Mouse (Mus musculus): ENCODE results near the gene Cfap52. TPM values are rescaled to one million over a fixed set of nuclear protein-coding genes. Genes with fewer than 3 reads are reported as not detected.

Cfap52 gene
- polyA plus RNA-seq, 1 experiment from 2014 or later = 9.8 TPM

DNA sequence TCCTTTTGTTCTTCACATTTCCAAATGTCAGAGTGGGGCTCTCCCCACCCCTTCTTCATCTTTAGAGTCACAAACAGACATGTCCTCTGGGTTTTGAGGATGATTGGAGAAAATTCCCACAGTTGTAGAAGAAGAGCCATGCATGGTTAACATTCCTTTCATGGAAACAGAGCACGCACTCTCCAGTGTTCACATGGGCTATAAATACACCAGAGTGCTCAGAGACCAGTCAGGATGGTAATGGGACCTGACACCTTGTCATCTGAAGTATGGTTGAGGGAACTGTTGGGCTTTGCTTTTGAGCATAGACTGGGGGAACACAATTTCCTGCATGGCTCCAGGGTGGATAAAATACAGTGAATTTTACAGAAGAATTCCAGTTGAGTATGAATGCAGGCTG is 7.2 kb upstream of the Cfap52 start:
- Histone ChIP-seq H3K9ac (replicated peaks; ENCODE audit: low read depth) (no peak overlapping the region), H3K27ac (ENCODE audit: low read length) (no peak overlapping the region), H3K27me3 (replicated peaks; ENCODE audit: insufficient read depth, low read length) (no peaks in the 10 kb centered on the region), H3K9me3 (ENCODE audit: low read length) (no peaks in the 10 kb centered on the region), H3K4me1 (ENCODE audit: insufficient read depth, low read depth, low read length) (no peaks in the 10 kb centered on the region; the same call in 1 of the 2 replicates), H3K4me2 (replicated peaks; ENCODE audit: low read depth, low read length) (no peak overlapping the region), H3K4me3 (ENCODE audit: low read depth, low read length) (no peak overlapping the region), H3K36me3 (ENCODE audit: insufficient read depth, low read length) (no peaks in the 10 kb centered on the region)
- ATAC-seq (peak; percentile 9; the same call in 1 of the 2 replicates), DNase-seq (ENCODE audit: low spot score) (no peak)
- TF ChIP-seq EP300 (IDR thresholded peaks at IDR 0.05) (no peak), CTCF (IDR thresholded peaks at IDR 0.05) (no peak)
- 69% methylated on average over 1 of the region's 1 CpGs for WGBS

DNA sequence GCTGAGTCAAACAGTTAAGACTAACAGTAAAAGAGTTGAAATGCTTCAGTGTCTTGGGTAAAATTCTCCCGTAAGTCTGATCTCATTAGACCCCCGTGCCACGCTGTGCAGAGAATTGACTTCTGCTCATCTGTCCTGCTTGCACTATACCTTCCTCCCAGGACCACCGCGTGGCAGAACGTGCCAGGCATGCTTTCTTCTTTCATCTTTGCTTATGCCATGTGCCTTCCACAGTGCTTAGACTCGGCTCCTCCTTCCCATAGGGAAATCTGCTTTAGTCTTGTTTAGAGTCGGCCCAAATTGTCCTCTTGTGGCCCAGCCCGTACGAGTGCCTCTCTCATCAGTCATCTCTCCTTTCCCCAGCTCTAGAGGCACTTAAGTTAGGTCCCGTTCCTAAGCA is 2.4 kb upstream of the Cfap52 start:
- Histone ChIP-seq H3K9ac (replicated peaks; ENCODE audit: low read depth) (no peak overlapping the region), H3K27me3 (replicated peaks; ENCODE audit: insufficient read depth, low read length) (no peaks in the 10 kb centered on the region), H3K4me2 (replicated peaks; ENCODE audit: low read depth, low read length) (0 out of 2 replicates have a peak overlapping the region, but pooled peaks have one; percentile 8), H3K27ac (ENCODE audit: low read length) (no peak overlapping the region), H3K9me3 (ENCODE audit: low read length) (no peaks in the 10 kb centered on the region), H3K4me1 (ENCODE audit: insufficient read depth, low read depth, low read length) (peaks cover 14% of the 10 kb centered on the region), H3K4me3 (ENCODE audit: low read depth, low read length) (no peak overlapping the region), H3K36me3 (ENCODE audit: insufficient read depth, low read length) (no peaks in the 10 kb centered on the region)
- ATAC-seq = peak; percentile 25; the same call in 1 of the 2 replicates
- 59% methylated on average over 11 of the region's 11 CpGs for WGBS
- peak; percentile 54 for DNase-seq (ENCODE audit: low spot score)
- no peak for TF ChIP-seq EP300 (IDR thresholded peaks at IDR 0.05)
- TF ChIP-seq CTCF (IDR thresholded peaks at IDR 0.05) = no peak

DNA sequence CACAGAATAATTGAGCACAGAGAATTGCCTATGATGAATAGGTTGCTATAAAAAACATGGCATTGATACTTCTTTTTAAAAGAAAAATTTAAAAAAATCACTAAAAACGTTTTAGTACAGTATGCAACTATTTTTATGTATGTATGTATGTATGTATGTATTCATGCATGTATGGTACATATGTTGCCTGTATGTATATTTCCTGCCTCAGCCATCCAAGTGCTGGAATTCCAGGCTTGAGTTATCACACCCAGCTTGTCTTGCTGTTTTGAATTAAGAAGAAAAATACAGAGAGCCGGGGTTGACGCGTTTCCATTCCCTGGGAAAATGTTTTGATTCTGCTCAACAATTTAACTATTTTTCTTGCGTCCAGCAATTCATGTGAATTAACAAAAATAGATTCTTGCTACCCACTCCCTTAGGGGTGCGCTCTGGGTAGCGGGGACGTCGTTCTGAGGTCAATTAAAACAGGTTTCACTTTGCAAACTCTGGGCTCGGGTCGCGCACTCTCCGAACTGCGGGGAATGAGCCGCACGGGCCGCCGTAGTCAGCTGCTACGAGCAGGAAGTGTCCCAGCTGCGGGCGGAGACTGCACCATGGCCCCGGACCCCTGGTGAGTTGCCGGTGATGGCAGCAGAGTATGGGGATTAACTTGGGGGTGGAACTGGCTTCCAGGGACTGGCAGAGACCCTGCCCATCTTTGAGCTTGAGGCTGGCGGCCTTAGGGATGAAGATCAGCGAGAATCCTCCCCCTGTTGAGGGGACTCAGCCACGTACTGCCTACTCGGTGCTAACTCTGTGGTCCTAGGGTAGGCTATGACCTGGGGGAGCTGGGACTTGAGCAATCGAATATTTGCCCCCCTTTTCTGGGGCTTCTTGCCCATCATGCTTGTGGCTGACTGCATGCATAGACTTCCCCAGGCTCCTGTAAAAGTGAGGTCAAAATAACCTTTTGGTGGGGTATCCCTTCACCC is 741 bp upstream of the Cfap52 start, which contains the start of gene Stx8:
TSS of gene Stx8 (plus strand) at position 289 of the 974 bp plus-strand sequence.
- ATAC-seq = peak; percentile 89
- Histone ChIP-seq H3K9ac (replicated peaks; ENCODE audit: low read depth) (peak within 1 kb of the TSS; percentile 71), H3K4me2 (replicated peaks; ENCODE audit: low read depth, low read length) (peak within 1 kb of the TSS; percentile 73), H3K9me3 (ENCODE audit: low read length) (no peaks in the 10 kb centered on the region), H3K27ac (ENCODE audit: low read length) (peak within 1 kb of the TSS; percentile 43; the same call in 1 of the 2 replicates), H3K27me3 (replicated peaks; ENCODE audit: insufficient read depth, low read length) (no peaks in the 10 kb centered on the region), H3K4me3 (ENCODE audit: low read depth, low read length) (peak within 1 kb of the TSS; percentile 65), H3K4me1 (ENCODE audit: insufficient read depth, low read depth, low read length) (peaks cover 14% of the 10 kb centered on the region), H3K36me3 (ENCODE audit: insufficient read depth, low read length) (no peaks in the 10 kb centered on the region)
- WGBS = under 1% methylated on average over 28 of the region's 28 CpGs
- DNase-seq (ENCODE audit: low spot score) = peak; percentile 91
- TF ChIP-seq CTCF (IDR thresholded peaks at IDR 0.05) = no peak

DNA sequence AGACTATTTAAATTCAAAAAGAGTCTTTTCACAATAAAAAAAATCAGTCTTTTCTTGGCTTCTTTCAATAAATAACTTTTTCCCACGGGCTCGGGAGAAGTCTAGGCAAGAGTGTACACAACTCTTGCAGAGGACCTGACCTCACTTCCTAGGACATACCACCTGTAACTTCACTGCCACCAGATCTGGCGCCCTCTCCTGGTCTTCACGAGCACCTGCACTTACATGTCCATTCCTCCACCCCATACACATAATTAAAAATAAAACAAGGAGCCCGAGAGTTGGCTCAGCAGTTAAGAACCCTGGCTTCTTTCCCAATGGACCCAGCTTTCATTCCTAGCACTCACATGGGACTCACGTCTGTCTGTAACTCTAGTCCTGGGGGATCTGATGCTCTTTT is 1.3 kb downstream of the Cfap52 start:
- ATAC-seq (no peak), DNase-seq (ENCODE audit: low spot score) (peak; percentile 26)
- Histone ChIP-seq H3K9me3 (ENCODE audit: low read length) (no peaks in the 10 kb centered on the region), H3K4me3 (ENCODE audit: low read depth, low read length) (no peak overlapping the region), H3K27ac (ENCODE audit: low read length) (no peak overlapping the region), H3K4me1 (ENCODE audit: insufficient read depth, low read depth, low read length) (peaks cover 14% of the 10 kb centered on the region), H3K36me3 (ENCODE audit: insufficient read depth, low read length) (no peaks in the 10 kb centered on the region), H3K4me2 (replicated peaks; ENCODE audit: low read depth, low read length) (no peak overlapping the region), H3K9ac (replicated peaks; ENCODE audit: low read depth) (no peak overlapping the region), H3K27me3 (replicated peaks; ENCODE audit: insufficient read depth, low read length) (no peaks in the 10 kb centered on the region)
- TF ChIP-seq EP300 (IDR thresholded peaks at IDR 0.05) (no peak), CTCF (IDR thresholded peaks at IDR 0.05) (peak; percentile 52)
- 57% methylated on average over 6 of the region's 6 CpGs for WGBS

DNA sequence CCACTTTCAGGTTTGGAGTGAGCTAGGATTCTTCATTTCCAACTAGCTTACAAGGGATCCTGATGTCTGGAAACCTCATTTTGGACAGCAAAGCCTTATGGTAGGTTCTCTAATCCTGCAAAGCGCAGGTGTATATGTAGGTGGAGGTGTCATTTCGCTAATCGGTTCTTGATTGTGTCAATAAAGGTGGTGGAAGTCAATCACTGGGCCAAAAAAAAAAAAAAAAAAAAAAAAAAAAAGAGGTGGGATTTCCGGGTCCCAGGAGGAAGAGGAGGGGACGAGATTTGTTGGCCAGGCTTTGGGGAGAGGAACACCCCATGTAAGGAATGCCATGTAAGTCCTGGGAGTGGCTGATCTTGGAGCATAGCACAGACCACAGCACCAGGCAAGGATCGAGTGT is 11.0 kb downstream of the Cfap52 start:
- no peak for DNase-seq (ENCODE audit: low spot score)
- H3K36me3 ChIP-seq (ENCODE audit: insufficient read depth, low read length) = no peaks in the 10 kb centered on the region
- H3K27ac ChIP-seq (ENCODE audit: low read length) = no peak overlapping the region
- TF ChIP-seq EP300 (IDR thresholded peaks at IDR 0.05) (no peak), CTCF (IDR thresholded peaks at IDR 0.05) (no peak)
- H3K4me2 ChIP-seq (replicated peaks; ENCODE audit: low read depth, low read length) = no peak overlapping the region
- H3K9me3 ChIP-seq (ENCODE audit: low read length) = no peaks in the 10 kb centered on the region
- 77% methylated on average over 6 of the region's 6 CpGs for WGBS
- no peaks in the 10 kb centered on the region for H3K27me3 ChIP-seq (replicated peaks; ENCODE audit: insufficient read depth, low read length)
- ATAC-seq = no peak
- no peak overlapping the region for H3K4me3 ChIP-seq (ENCODE audit: low read depth, low read length)
- H3K4me1 ChIP-seq (ENCODE audit: insufficient read depth, low read depth, low read length) = no peaks in the 10 kb centered on the region
- H3K9ac ChIP-seq (replicated peaks; ENCODE audit: low read depth) = no peak overlapping the region

DNA sequence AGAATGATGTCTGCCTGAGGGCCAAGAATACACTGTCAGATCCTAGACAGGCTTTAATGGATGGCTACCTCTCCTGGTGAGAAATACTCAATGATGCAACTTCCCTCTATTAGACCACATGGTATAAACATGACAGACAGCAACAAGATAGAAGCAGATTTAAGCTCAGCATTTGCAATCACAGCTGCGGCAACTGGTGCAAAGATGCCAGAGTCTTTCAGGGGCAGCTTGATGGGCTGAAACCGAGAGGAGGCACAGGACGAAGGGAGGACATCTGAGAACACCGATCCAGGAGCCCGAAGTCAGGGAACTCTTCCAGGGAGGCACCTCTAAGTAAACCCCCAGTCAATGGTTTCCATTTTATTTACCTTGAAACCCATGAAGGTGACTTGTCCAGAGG is 11.8 kb downstream of the Cfap52 start:
- no peak overlapping the region for H3K4me3 ChIP-seq (ENCODE audit: low read depth, low read length)
- DNase-seq (ENCODE audit: low spot score) (no peak), ATAC-seq (no peak)
- no peaks in the 10 kb centered on the region for H3K4me1 ChIP-seq (ENCODE audit: insufficient read depth, low read depth, low read length)
- H3K9me3 ChIP-seq (ENCODE audit: low read length) = no peaks in the 10 kb centered on the region
- WGBS = 79% methylated on average over 5 of the region's 5 CpGs
- H3K27me3 ChIP-seq (replicated peaks; ENCODE audit: insufficient read depth, low read length) = no peaks in the 10 kb centered on the region
- no peaks in the 10 kb centered on the region for H3K36me3 ChIP-seq (ENCODE audit: insufficient read depth, low read length)
- H3K9ac ChIP-seq (replicated peaks; ENCODE audit: low read depth) = no peak overlapping the region
- no peak for TF ChIP-seq EP300 (IDR thresholded peaks at IDR 0.05)
- no peak for TF ChIP-seq CTCF (IDR thresholded peaks at IDR 0.05)
- no peak overlapping the region for H3K27ac ChIP-seq (ENCODE audit: low read length)
- H3K4me2 ChIP-seq (replicated peaks; ENCODE audit: low read depth, low read length) = no peak overlapping the region

Measured in lung, postnatal 0 days (tissue).